In the genomic region with DNA sequence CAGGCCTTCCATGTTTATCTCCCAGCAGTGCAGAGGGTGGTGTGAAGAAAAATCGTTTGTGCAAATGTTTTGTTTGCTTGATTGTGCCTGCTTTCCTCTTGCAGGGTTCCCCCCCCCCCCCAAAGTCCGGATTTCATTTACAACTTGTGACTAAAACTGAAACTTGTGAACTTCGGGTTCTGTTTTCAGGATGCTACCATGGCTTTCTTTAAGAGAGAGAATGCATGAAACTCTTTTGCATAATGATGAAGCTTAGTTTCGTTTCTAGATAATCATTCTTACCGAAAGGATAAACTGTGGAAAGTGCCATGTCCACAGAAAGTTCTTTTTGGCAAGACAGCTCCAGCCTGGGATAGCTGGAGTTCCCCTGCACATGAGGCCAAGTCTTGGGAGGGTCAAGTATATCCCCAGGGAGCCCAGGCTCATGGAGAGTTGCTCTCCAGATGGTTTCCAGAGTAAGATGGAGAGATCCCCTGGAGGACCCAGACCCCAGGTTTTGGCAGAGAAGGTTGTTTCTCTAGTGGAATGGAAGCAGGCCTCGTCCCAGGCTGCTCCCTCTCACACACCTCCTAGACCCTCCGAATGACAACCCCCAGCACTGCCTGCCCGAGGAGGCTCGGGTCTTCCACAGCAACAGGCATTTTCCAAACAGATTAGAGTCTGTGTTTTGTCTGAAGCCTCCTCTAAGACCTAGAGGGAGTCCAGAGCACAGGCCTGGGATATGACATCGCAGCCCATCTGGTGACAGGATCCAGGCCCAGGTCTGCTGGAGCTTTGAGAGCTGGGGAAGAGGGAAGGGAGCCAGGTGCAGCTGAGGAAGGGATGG, we compare ENCODE assay signal across 13 mouse cellular contexts. TPM values are rescaled to one million over a fixed set of nuclear protein-coding genes. Genes with fewer than 3 reads are reported as not detected.
DNase-seq lines count a peak whose midpoint lies in the region; ATAC-seq and TF ChIP-seq lines count a peak whose summit lies in the region.
"Had no signal": no experiment of that assay in that cellular context is flagged by ENCODE, and none has a peak within 500 bp of the region (broad histone marks: within the 10 kb centered on the region; RNA-seq: fewer than 3 reads in every experiment).

No protein-coding gene starts in this region.

- no peak overlapping the region for H3K4me3 ChIP-seq in gastrocnemius, adult 2 months
- H3K4me3 ChIP-seq in brown adipose tissue, adult 24 weeks (ENCODE audit: insufficient read depth, low read depth, low read length): no peak overlapping the region
- H3K4me3 ChIP-seq in heart, embryonic 11.5 days (ENCODE audit: low read depth, low read length): no peak overlapping the region
- no peak overlapping the region for H3K4me3 ChIP-seq in layer of hippocampus, adult 2 months

- no peaks in the 10 kb centered on the region for H3K27me3 ChIP-seq in heart, embryonic 11.5 days (ENCODE audit: control insufficient read depth, insufficient read depth, low read length)

- WGBS in heart, embryonic 11.5 days (ENCODE audit: insufficient replicate concordance): 43% methylated on average over 10 of the region's 10 CpGs

- H3K27ac ChIP-seq in gastrocnemius, adult 2 months: no peak overlapping the region
- H3K27ac ChIP-seq in brown adipose tissue, adult 24 weeks (replicated peaks; ENCODE audit: low read depth, low read length): 0 out of 2 replicates have a peak overlapping the region, but pooled peaks have one; percentile 37
- no peak overlapping the region for H3K27ac ChIP-seq in heart, embryonic 11.5 days (ENCODE audit: low read depth, low read length)
- no peak overlapping the region for H3K27ac ChIP-seq in layer of hippocampus, adult 2 months
- H3K27ac ChIP-seq: liver, embryonic 14.5 days had no signal

- no peaks in the 10 kb centered on the region for H3K4me1 ChIP-seq in brown adipose tissue, adult 24 weeks (ENCODE audit: control insufficient read depth, insufficient read depth, insufficient read length, low read length)
- H3K4me1 ChIP-seq in heart, embryonic 11.5 days (ENCODE audit: control insufficient read depth, insufficient read depth, low read length): 0 out of 2 replicates have a peak, but pooled peaks cover 3% of the 10 kb centered on the region

- 0 out of 2 replicates have a peak, but pooled peaks have one; percentile 49 for ATAC-seq in heart, embryonic 11.5 days (replicated peaks; ENCODE audit: insufficient number of reproducible peaks, low FRiP score, low TSS enrichment)

- intact Hi-C loops in gastrocnemius, adult 2 months (cut with DNase I): no loop called here

- H3K36me3 ChIP-seq in heart, embryonic 11.5 days (ENCODE audit: control insufficient read depth, insufficient read depth, low read length): no peaks in the 10 kb centered on the region

- H3K9me3 ChIP-seq in heart, embryonic 11.5 days (replicated peaks; ENCODE audit: control insufficient read depth, low read length): no peaks in the 10 kb centered on the region

- DNase-seq in gastrocnemius, adult 2 months: peak; percentile 25
- DNase-seq in gastrocnemius, postnatal 4 days (ENCODE audit: low spot score in 2 of 2): no peak
- peak; percentile 12 for DNase-seq in 3134 (ENCODE audit: extremely low read depth, insufficient read length, low spot score)
- no peak for DNase-seq in cerebellum, adult 18-20 months
- no peak for DNase-seq in kidney, adult 9 months
- no peak for DNase-seq in layer of hippocampus, adult 2 months (ENCODE audit: low spot score in 2 of 2)
- DNase-seq: adrenal gland, adult 8-10 months; cerebellum, postnatal 25 days; lung, postnatal 36 days; midbrain, embryonic 14.5 days had no signal

- no peak overlapping the region for H3K4me2 ChIP-seq in heart, embryonic 11.5 days

- TF ChIP-seq CTCF in gastrocnemius, adult 2 months (IDR thresholded peaks at IDR 0.05): no peak
- TF ChIP-seq CTCF in layer of hippocampus, adult 2 months (conservative IDR thresholded peaks at IDR 0.05): no peak

- no peak overlapping the region for H3K9ac ChIP-seq in heart, embryonic 11.5 days (ENCODE audit: low read depth, low read length)
- H3K9ac ChIP-seq: liver, embryonic 14.5 days had no signal

RNA-seq across cellular contexts. Expression of gene Cryz, which starts 56.2 kb away (rescaled TPM):
- total RNA-seq in gastrocnemius, adult 2 months (2021): 10 to 100 TPM; 11.6 to 13.6 TPM
- 10 to 100 TPM; 12.9 to 13.0 TPM for total RNA-seq in gastrocnemius, postnatal 4 days (2021)
- 29.8 and 30.8 TPM in 2 replicates for polyA plus RNA-seq in brown adipose tissue, adult 24 weeks (2012; ENCODE audit: insufficient read depth, insufficient read length, missing spikeins)
- polyA plus RNA-seq in heart, embryonic 11.5 days (2014; fragmentation: Nextera tagmentation; extraction: Ambion mirVana): 12.2 and 14.5 TPM in 2 replicates
- 10 to 100 TPM; 20.5 to 23.2 TPM for total RNA-seq in layer of hippocampus, adult 2 months (2021)

RNA-seq across cellular contexts. Expression of gene Tyw3, which starts 56.6 kb away (rescaled TPM):
- total RNA-seq in gastrocnemius, adult 2 months (2021): 1 to 10 TPM; 2.6 to 3.2 TPM
- total RNA-seq in gastrocnemius, postnatal 4 days (2021): 1 to 10 TPM; 5.2 to 5.7 TPM
- polyA plus RNA-seq in brown adipose tissue, adult 24 weeks (2012; ENCODE audit: insufficient read depth, insufficient read length, missing spikeins): 3.0 and 3.9 TPM in 2 replicates
- polyA plus RNA-seq in heart, embryonic 11.5 days (2014; fragmentation: Nextera tagmentation; extraction: Ambion mirVana): 14.0 and 17.9 TPM in 2 replicates
- total RNA-seq in layer of hippocampus, adult 2 months (2021): 10 to 100 TPM; 11.1 to 12.4 TPM

Comparison
In these comparisons a context has a peak if more than half of its experiments do, and no peak if none do; other contexts are left out.
1. DNase-seq: peak in gastrocnemius, adult 2 months (single experiment) and 3134 (single experiment); none in gastrocnemius, postnatal 4 days (0 of 2), cerebellum, adult 18-20 months (0 of 2), kidney, adult 9 months (single experiment) and layer of hippocampus, adult 2 months (0 of 2).